Mouse (Mus musculus): ENCODE data around the gene Ptprcap. TPM values are rescaled to one million over a fixed set of nuclear protein-coding genes. Genes with fewer than 3 reads are reported as not detected.
"Not testable (repeated sequence)": the region's sequence is repeated elsewhere in the genome, so short reads cannot be mapped to it uniquely, and the experiment has no call there.

The Ptprcap gene
- total RNA-seq, 2 experiments from 2014 or later: 1.0 to 1.5 TPM

GRCm38 (mm10) chr19:4124432-4124831, 29.0 kb upstream of the Ptprcap start:
- no peak for DNase-seq (ENCODE audit: low spot score in 2 of 2)
- intact Hi-C loops (cut with DNase I): no loop called here

- intact Hi-C loops (cut with DNase I); DNase-seq (ENCODE audit: low spot score in 2 of 2): not testable (repeated sequence)
These were observed 28.1 kb upstream of the Ptprcap start for GRCm38 (mm10) chr19:4125268-4125667.

GRCm38 (mm10) chr19:4125741-4126696, 27.4 kb upstream of the Ptprcap start, which contains the start of gene Aip:
TSS of gene Aip (minus strand) at chr19:4125858.
- peak; percentile 98 for DNase-seq (ENCODE audit: low spot score in 2 of 2)
- intact Hi-C loops (cut with DNase I): no loop called here

DNA sequence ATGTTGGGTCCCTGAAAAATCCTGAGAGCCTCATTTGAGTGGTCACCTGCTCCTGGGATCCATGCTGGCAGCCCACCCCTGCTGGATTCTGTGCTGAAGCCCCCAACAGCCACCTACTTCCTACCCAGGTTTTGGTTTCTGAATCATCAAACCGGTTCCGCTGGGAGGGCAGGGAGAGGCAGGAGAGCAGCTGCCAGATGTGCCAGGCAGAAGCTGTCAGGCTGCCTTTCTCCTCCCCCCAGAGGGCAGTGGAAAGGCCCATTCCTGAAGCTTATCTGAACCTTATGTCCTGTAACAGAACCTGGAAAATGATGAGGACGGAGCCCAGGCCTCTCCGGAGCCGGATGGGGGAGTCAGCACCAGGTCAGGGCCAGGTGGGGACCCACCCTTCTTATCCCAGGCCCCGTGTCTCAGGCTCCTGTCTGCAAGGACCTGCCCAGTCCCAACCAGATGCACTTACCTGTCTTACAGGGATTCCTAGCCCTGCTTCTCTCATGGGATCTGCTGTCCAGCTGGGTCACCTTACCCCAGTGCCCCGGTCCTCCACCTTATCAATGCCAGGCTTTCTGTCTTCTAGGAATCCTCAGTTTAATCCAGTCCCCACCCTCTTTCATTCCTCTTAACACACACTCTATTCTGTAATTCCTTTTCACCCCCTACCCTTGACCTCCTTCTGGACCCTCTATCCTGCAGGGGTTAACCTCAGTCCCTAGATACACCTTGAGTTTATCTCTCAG, 26.5 kb upstream of the Ptprcap start:
- DNase-seq (ENCODE audit: low spot score in 2 of 2): no peak
- intact Hi-C loops (cut with DNase I): no loop called here

- DNase-seq (ENCODE audit: low spot score in 2 of 2): no peak
- intact Hi-C loops (cut with DNase I): no loop called here
These were observed 23.9 kb upstream of the Ptprcap start for GRCm38 (mm10) chr19:4129462-4129861.

GRCm38 (mm10) chr19:4130106-4130505, 23.3 kb upstream of the Ptprcap start:
- DNase-seq (ENCODE audit: low spot score in 2 of 2): no peak
- intact Hi-C loops (cut with DNase I): no loop called here

DNA sequence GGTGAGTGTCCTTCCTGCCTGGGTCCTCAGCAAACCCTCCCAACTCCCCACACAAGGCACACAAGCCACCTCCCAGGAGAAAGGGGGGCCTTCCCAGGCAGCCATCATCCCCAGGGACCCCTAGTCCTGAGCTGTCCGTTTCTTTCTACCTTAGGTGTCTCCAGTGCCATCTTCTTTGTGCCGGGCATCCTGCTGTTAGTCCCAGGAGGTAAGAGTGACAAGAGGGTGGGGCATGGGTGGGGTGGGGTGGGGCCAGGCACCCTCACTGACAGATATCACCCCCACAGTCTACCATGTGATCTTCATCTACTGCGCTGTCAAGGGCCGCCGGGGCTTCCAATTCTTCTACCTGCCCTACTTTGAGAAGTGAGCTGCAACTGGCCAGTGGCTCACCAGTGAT, 22.3 kb upstream of the Ptprcap start:
- intact Hi-C loops (cut with DNase I): no loop called here
- DNase-seq (ENCODE audit: low spot score in 2 of 2): no peak

- DNase-seq (ENCODE audit: low spot score in 2 of 2): no peak
- intact Hi-C loops (cut with DNase I): no loop called here
These were observed 21.6 kb upstream of the Ptprcap start for GRCm38 (mm10) chr19:4131768-4132167.

- no peak for DNase-seq (ENCODE audit: low spot score in 2 of 2)
- intact Hi-C loops (cut with DNase I): no loop called here
These were observed 19.1 kb upstream of the Ptprcap start for GRCm38 (mm10) chr19:4134354-4134753.

DNA sequence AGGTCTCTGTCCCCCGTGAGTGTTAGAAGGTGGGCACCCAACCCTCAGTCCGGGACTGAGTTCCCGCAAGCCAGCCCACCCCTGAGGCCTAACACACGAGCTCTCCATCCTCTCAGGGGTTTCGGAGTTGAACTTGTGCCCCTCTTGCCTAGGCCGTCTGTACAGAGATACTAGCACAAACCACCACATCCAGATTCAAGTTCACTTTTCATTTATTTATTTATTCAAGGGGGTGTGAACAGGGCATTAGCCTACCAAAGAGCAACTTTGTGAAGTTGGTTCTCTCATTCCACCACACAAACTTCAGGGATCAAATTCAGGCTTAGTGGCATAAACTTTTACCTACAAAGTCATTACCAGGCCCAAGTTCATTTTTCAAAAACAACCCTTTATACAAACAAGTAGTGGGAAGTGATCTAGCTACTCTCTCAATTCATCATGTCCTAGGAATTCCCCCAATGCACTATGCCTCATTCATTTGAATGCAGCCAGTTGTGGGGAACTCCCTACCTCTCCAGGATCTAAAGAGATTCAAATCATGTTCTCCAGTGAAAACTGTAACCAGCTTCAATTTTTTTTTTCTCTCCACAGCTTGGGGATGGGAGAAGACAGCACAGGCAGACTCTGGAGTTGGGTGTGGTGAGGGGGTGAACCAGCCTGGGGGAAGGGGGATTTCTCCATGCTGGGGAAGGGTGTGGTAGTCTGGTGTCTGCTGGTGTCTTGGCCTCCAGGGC, 18.0 kb upstream of the Ptprcap start:
- not testable (repeated sequence) for DNase-seq (ENCODE audit: low spot score in 2 of 2)

GRCm38 (mm10) chr19:4135963-4136345, 17.4 kb upstream of the Ptprcap start:
- intact Hi-C loops (cut with DNase I); DNase-seq (ENCODE audit: low spot score in 2 of 2): not testable (repeated sequence)

More for the DNA sequence above, 18.0 kb upstream of the Ptprcap start:
- intact Hi-C loops (cut with DNase I): not testable (repeated sequence)

GRCm38 (mm10) chr19:4136463-4136862, 16.9 kb upstream of the Ptprcap start:
- intact Hi-C loops (cut with DNase I): no loop called here
- no peak for DNase-seq (ENCODE audit: low spot score in 2 of 2)

GRCm38 (mm10) chr19:4137913-4138312, 15.5 kb upstream of the Ptprcap start:
- DNase-seq (ENCODE audit: low spot score in 2 of 2): no peak
- intact Hi-C loops (cut with DNase I): no loop called here

- no peak for DNase-seq (ENCODE audit: low spot score in 2 of 2)
These were observed 14.0 kb upstream of the Ptprcap start, which contains the start of gene Gpr152 for GRCm38 (mm10) chr19:4139446-4139845. TSS of gene Gpr152 (plus strand) at chr19:4139787.

DNA sequence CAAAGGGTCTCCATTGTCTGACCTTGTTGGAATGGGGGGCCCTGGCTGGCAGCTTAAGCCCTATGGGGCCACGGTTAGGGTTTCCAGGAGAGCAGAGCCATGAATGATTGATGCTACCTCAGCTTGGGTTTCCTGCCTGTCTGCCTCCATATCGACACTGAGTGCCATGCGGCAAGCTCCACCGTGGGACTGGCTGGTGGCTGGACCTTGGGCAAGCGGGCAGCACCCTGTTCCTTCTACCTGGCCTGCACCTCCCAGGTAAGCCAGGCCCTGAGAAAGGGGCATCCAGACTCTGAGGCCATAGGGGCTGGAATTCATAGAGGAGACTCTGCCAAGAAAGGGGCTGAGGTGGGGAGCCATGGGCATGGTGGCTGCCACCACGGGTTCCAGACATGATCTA, 13.3 kb upstream of the Ptprcap start:
- intact Hi-C loops (cut with DNase I): no loop called here

More at GRCm38 (mm10) chr19:4139446-4139845, 14.0 kb upstream of the Ptprcap start, which contains the start of gene Gpr152:
- intact Hi-C loops (cut with DNase I): no loop called here

GRCm38 (mm10) chr19:4142416-4143173, 10.8 kb upstream of the Ptprcap start:
- DNase-seq (ENCODE audit: low spot score in 2 of 2): no peak
- intact Hi-C loops (cut with DNase I): no loop called here

More for the DNA sequence above, 13.3 kb upstream of the Ptprcap start:
- DNase-seq (ENCODE audit: low spot score in 2 of 2): no peak

- DNase-seq (ENCODE audit: low spot score in 2 of 2): no peak
- intact Hi-C loops (cut with DNase I): no loop called here
These were observed 9.6 kb upstream of the Ptprcap start, which contains the start of gene Cabp4 for GRCm38 (mm10) chr19:4143759-4144268. TSS of gene Cabp4 (minus strand) at chr19:4144033.

All from left cerebral cortex, postnatal 14 days (tissue).